ENCODE assay signal across 7 mouse cellular contexts in the genomic region with DNA sequence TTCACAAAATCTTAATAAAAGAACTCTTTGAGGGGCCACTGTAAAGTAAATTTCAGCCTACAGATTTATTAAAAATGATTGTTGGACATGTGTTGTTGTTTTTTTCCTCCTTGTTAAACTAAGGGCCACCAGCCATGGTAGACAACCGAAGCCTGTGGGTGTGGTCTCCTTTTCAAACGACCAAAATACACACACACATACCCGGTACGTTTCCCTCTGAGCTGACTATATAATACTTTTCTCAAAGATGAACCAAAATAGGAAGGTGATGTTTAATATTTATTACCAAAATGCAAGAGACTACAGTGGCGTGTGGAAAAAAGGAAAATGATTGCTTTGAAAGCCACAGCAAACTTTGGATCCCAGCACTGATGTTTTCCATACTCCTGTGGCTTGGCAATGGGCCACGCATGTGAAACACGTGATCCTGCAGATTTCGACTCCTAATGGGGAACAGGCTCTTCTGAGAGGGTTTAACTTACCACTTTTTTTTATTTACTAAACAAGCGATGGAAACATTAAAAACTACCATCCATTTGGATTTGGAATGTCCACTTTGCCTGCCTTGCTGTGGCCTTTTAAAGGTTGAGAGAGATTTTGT. TPM values are rescaled to one million over a fixed set of nuclear protein-coding genes. Genes with fewer than 3 reads are reported as not detected.
DNase-seq lines count a peak whose midpoint lies in the region; ATAC-seq and TF ChIP-seq lines count a peak whose summit lies in the region.

No protein-coding gene starts in this region.

- 9% methylated on average over 9 of the region's 9 CpGs for WGBS in thymus, adult 2 months
- 10% methylated on average over 9 of the region's 9 CpGs for WGBS in embryonic facial prominence, embryonic 13.5 days
- 47% methylated on average over 9 of the region's 9 CpGs for WGBS in limb, embryonic 10.5 days

- intact Hi-C loops in heart, postnatal 14 days (cut with DNase I): loop anchor here (2.0 to 10.0 kb wide), 3 partner anchors 83 to 361 kb away; no protein-coding TSS in a partner anchor

- no peak overlapping the region for H3ac ChIP-seq in myocyte (ENCODE audit: control insufficient read depth, insufficient read length)

- H3K9me3 ChIP-seq in embryonic facial prominence, embryonic 13.5 days: no peaks in the 10 kb centered on the region
- H3K9me3 ChIP-seq in limb, embryonic 10.5 days (replicated peaks): no peaks in the 10 kb centered on the region

- ATAC-seq in embryonic facial prominence, embryonic 13.5 days (ENCODE audit: insufficient number of reproducible peaks, insufficient read depth, low FRiP score, low TSS enrichment, low read depth): 0 out of 2 replicates have a peak, but pooled peaks have one; percentile 2

- no peak overlapping the region; the same call in 1 of the 2 replicates for H3K27ac ChIP-seq in thymus, adult 2 months (ENCODE audit: control insufficient read depth, insufficient read depth, low read length)
- peak overlapping the region; percentile 96 for H3K27ac ChIP-seq in embryonic facial prominence, embryonic 13.5 days
- H3K27ac ChIP-seq in limb, embryonic 10.5 days: peak overlapping the region; percentile 92

- H3K4me1 ChIP-seq in thymus, adult 2 months (replicated peaks; ENCODE audit: control insufficient read depth, insufficient read depth, low read length): peaks cover 16% of the 10 kb centered on the region
- peaks cover 55% of the 10 kb centered on the region for H3K4me1 ChIP-seq in embryonic facial prominence, embryonic 13.5 days
- H3K4me1 ChIP-seq in limb, embryonic 10.5 days: peaks cover 78% of the 10 kb centered on the region

- no peak for TF ChIP-seq CTCF in thymus, adult 2 months (IDR thresholded peaks at IDR 0.05; ENCODE audit: borderline replicate concordance, control insufficient read depth, extremely low read depth, insufficient read depth, low read length, poor library complexity)

- H3K79me2 ChIP-seq in myocyte (ENCODE audit: control insufficient read depth, insufficient read depth): peaks cover 57% of the 10 kb centered on the region

- peak overlapping the region; percentile 69 for H3K4me2 ChIP-seq in embryonic facial prominence, embryonic 13.5 days
- peak overlapping the region; percentile 88 for H3K4me2 ChIP-seq in myocyte (ENCODE audit: low read depth)

- TF ChIP-seq POLR2A in thymus, adult 2 months (IDR thresholded peaks at IDR 0.05; ENCODE audit: control insufficient read depth, extremely low read depth, insufficient read depth, low read length, poor library complexity): no peak
- TF ChIP-seq POLR2A in myocyte (IDR thresholded peaks at IDR 0.05; ENCODE audit: insufficient read length, low read depth): no peak

- H3K36me3 ChIP-seq in thymus, adult 2 months (ENCODE audit: control insufficient read depth, insufficient read depth, low read length): peaks cover 36% of the 10 kb centered on the region
- no peaks in the 10 kb centered on the region for H3K36me3 ChIP-seq in embryonic facial prominence, embryonic 13.5 days
- H3K36me3 ChIP-seq in limb, embryonic 10.5 days: peaks cover 28% of the 10 kb centered on the region
- H3K36me3 ChIP-seq in myocyte (ENCODE audit: control insufficient read depth, insufficient read depth): no peaks in the 10 kb centered on the region

- H3K4me3 ChIP-seq in thymus, adult 2 months (ENCODE audit: control insufficient read depth, insufficient read depth, low read length): 0 out of 2 replicates have a peak overlapping the region, but pooled peaks have one; percentile 6
- peak overlapping the region; percentile 96 for H3K4me3 ChIP-seq in embryonic facial prominence, embryonic 13.5 days
- peak overlapping the region; percentile 87 for H3K4me3 ChIP-seq in limb, embryonic 10.5 days
- H3K4me3 ChIP-seq in myocyte: peak overlapping the region; percentile 96

- no peaks in the 10 kb centered on the region for H3K27me3 ChIP-seq in thymus, adult 2 months (ENCODE audit: control insufficient read depth, insufficient read depth, low read length)
- H3K27me3 ChIP-seq in embryonic facial prominence, embryonic 13.5 days: no peaks in the 10 kb centered on the region
- 0 out of 2 replicates have a peak, but pooled peaks cover 6% of the 10 kb centered on the region for H3K27me3 ChIP-seq in limb, embryonic 10.5 days (ENCODE audit: low read depth, poor library complexity, severe bottlenecking)
- H3K27me3 ChIP-seq in myocyte (ENCODE audit: control insufficient read depth, insufficient read depth, insufficient read length): no peaks in the 10 kb centered on the region

- no peak for DNase-seq in thymus, adult 2 months
- DNase-seq in thymus, postnatal 4 days: no peak
- peak; percentile 67 to 70 for DNase-seq in heart, postnatal 14 days
- DNase-seq in limb, embryonic 10.5 days (ENCODE audit: low spot score): peak; percentile 43
- DNase-seq in layer of hippocampus, adult 9-11 months: no peak

- peak overlapping the region; percentile 96 for H3K9ac ChIP-seq in embryonic facial prominence, embryonic 13.5 days

TF ChIP-seq in myocyte, 11 proteins besides CTCF, POLR2A, EP300 and RAD21:
- TF ChIP-seq MAX (IDR thresholded peaks at IDR 0.05; ENCODE audit: low read depth) (no peak), TCF3 (IDR thresholded peaks at IDR 0.05; ENCODE audit: insufficient read length, low read depth) (no peak), SRF (IDR thresholded peaks at IDR 0.05; ENCODE audit: control insufficient read depth, insufficient read length, low read depth) (no peak), POLR2AphosphoS2 (IDR thresholded peaks at IDR 0.05; ENCODE audit: insufficient read length, low read depth) (peak; percentile 20), USF1 (IDR thresholded peaks at IDR 0.05; ENCODE audit: low read depth) (peak; percentile 83), MYOG (IDR thresholded peaks at IDR 0.05; ENCODE audit: control insufficient read depth in 1 of 3, insufficient read depth in 1 of 3, insufficient read length in 2 of 3, low read depth in 2 of 3) (no peak), REST (IDR thresholded peaks at IDR 0.05; ENCODE audit: insufficient read depth, insufficient read length) (no peak), CEBPB (IDR thresholded peaks at IDR 0.05; ENCODE audit: insufficient read depth, poor library complexity, severe bottlenecking) (no peak), MYOD1 (IDR thresholded peaks at IDR 0.05; ENCODE audit: control insufficient read depth in 1 of 3, insufficient read length in 2 of 3, low read depth in 2 of 3) (no peak), TCF12 (IDR thresholded peaks at IDR 0.05; ENCODE audit: insufficient read depth, poor library complexity, severe bottlenecking) (no peak)

RNA-seq across cellular contexts. Expression of a gene that starts 2.4 kb away (rescaled TPM):
- 54.0 and 54.2 TPM in 2 replicates for polyA plus RNA-seq in thymus, adult 2 months (2012; rRNA removed)
- polyA plus RNA-seq in embryonic facial prominence, embryonic 13.5 days (2015; fragmentation: Nextera tagmentation; extraction: Ambion mirVana): 47.1 and 58.1 TPM in 2 replicates
- total RNA-seq in heart, postnatal 14 days (2021): 10 to 100 TPM; 20.6 to 35.7 TPM
- 10.0 and 17.1 TPM in 2 replicates for polyA plus RNA-seq in limb, embryonic 10.5 days (2016; fragmentation: Nextera tagmentation; extraction: Ambion mirVana)
- 8.3 TPM for polyA plus RNA-seq in myocyte (2012; fragmentation: generic; extraction: Trizol)

Comparison
In these comparisons a context has a peak if more than half of its experiments do, and no peak if none do; other contexts are left out.
1. DNase-seq: peak in heart, postnatal 14 days (2 of 2) and limb, embryonic 10.5 days (single experiment); none in thymus, adult 2 months (single experiment), thymus, postnatal 4 days (single experiment) and layer of hippocampus, adult 9-11 months (single experiment).
2. H3K4me3 ChIP-seq: peak in every context shown above with its lines; median percentile 96 in embryonic facial prominence, embryonic 13.5 days; 96 in myocyte; 87 in limb, embryonic 10.5 days; 6 in thymus, adult 2 months.